Comparison of ENCODE assay signal across 13 mouse cellular contexts in the genomic region with DNA sequence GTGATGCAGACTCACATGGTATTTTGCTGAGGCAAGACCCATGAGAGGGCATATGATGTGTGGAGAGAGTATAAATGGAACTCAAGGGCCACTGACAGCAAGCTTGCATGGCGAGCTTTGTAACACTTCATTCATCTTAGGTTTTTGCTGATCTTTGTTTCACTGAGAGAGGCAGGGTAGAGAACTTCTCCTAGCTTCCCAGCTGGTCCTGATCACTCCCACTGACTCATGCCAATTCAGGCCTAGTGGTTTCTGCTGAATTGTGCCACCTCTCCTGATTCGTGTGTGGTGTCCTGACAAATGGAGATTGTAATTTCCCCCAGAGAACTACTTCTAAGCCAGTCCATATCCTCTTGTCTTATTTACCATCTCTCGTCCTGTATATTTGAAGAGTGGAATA.
"Had no signal": no experiment of that assay in that cellular context is flagged by ENCODE, and none has a peak within 500 bp of the region (broad histone marks: within the 10 kb centered on the region; RNA-seq: fewer than 3 reads in every experiment).

No protein-coding gene starts in this region.

- H3K36me3 ChIP-seq: kidney, embryonic 15.5 days; limb, embryonic 12.5 days; midbrain, embryonic 10.5 days; midbrain, embryonic 15.5 days; neural tube, embryonic 13.5 days; stomach, embryonic 15.5 days had no signal

- H3K27ac ChIP-seq: kidney, embryonic 15.5 days; limb, embryonic 12.5 days; liver, embryonic 14.5 days; midbrain, embryonic 10.5 days; midbrain, embryonic 15.5 days; neural tube, embryonic 13.5 days; stomach, embryonic 15.5 days had no signal

- H3K4me1 ChIP-seq: kidney, embryonic 15.5 days; limb, embryonic 12.5 days; midbrain, embryonic 10.5 days; midbrain, embryonic 15.5 days; neural tube, embryonic 13.5 days; stomach, embryonic 15.5 days had no signal

- H3K9ac ChIP-seq: kidney, embryonic 15.5 days; limb, embryonic 12.5 days; liver, embryonic 14.5 days; midbrain, embryonic 15.5 days; neural tube, embryonic 13.5 days; stomach, embryonic 15.5 days had no signal

- DNase-seq: kidney, adult 2 months; kidney, postnatal 14 days; right cerebral cortex, postnatal 14 days; thymus, adult 2 months; thymus, postnatal 25 days had no signal

- H3K9me3 ChIP-seq: kidney, embryonic 15.5 days; limb, embryonic 12.5 days; midbrain, embryonic 10.5 days; midbrain, embryonic 15.5 days; neural tube, embryonic 13.5 days; stomach, embryonic 15.5 days had no signal

- H3K4me3 ChIP-seq: kidney, embryonic 15.5 days; limb, embryonic 12.5 days; midbrain, embryonic 10.5 days; midbrain, embryonic 15.5 days; neural tube, embryonic 13.5 days; stomach, embryonic 15.5 days had no signal

- H3K27me3 ChIP-seq: kidney, embryonic 15.5 days; limb, embryonic 12.5 days; midbrain, embryonic 15.5 days; neural tube, embryonic 13.5 days; stomach, embryonic 15.5 days had no signal

- ATAC-seq: intestine, embryonic 16.5 days; midbrain, embryonic 15.5 days had no signal

- H3K4me2 ChIP-seq: kidney, embryonic 15.5 days; limb, embryonic 12.5 days; midbrain, embryonic 15.5 days; neural tube, embryonic 13.5 days; stomach, embryonic 15.5 days had no signal
